Mouse (Mus musculus) retina, postnatal 7 days (tissue): ENCODE data around the gene Dhfr.
"Not testable (repeated sequence)": the region's sequence is repeated elsewhere in the genome, so short reads cannot be mapped to it uniquely, and the experiment has no call there.

Source experiments
- DNase-seq: peaks from one replicate; pipeline ENCODE4 v3.0.0-alpha.2; 2012; ENCODE audit warnings: low read depth, low spot score

Dhfr gene

GRCm38 (mm10) chr13:92354456-92355271 lies at the start of gene Dhfr, which contains the start of gene Msh3:
TSS of gene Dhfr (plus strand) at chr13:92354726.
TSS of gene Msh3 (minus strand) at chr13:92355003.
- DNase-seq = peak; percentile 98

- DNase-seq = no peak
Observed at GRCm38 (mm10) chr13:92305680-92306079, 48.8 kb upstream of the Dhfr start, which contains the start of gene Gm20379. TSS of gene Gm20379 (plus strand) at chr13:92305980.

- DNase-seq = no peak
Observed at GRCm38 (mm10) chr13:92314613-92315012, 39.9 kb upstream of the Dhfr start.

GRCm38 (mm10) chr13:92320770-92321169 lies 33.8 kb upstream of the Dhfr start:
- DNase-seq = no peak

DNA sequence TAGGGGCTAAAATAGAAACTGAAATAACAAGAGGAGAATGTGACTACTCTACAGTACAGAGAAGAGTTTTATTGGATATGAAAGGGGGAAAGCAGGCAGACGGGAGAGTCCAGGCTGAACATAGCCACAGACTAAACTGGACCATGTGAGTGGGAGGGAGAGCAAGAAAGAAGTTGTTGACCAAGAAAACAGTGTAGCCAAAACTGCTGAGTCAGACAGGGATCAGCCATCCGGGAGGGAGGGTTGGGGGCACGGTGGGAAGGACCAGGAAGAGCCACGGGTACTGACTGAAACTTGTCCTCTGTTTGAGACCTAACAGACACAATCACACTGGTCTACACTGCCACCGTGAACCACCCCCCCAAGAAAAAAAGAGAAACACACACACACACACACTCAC lies 28.5 kb upstream of the Dhfr start:
- DNase-seq = no peak

- DNase-seq = no peak
Observed at GRCm38 (mm10) chr13:92328000-92328399, 26.5 kb upstream of the Dhfr start.

DNA sequence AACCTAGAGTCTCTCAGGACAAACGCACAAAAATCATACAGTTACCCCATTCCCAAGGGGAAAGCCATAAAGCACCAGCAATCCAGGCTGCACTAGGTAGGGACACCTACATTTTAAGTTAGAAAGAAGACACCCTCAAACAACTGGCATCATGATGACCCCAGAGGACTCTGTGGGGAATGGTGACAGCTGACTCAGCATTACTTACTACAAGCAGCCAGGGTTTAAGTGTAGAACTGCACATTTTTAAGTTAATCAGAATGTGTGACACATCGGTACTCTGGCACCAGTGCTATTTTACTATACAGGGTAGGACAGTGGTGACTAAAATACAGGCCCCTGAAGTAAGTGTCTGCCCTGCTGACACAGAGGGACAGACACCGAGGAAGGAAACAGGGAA lies 23.9 kb upstream of the Dhfr start:
- no peak for DNase-seq

- no peak for DNase-seq
Observed at GRCm38 (mm10) chr13:92332103-92332879, 22.2 kb upstream of the Dhfr start.

DNA sequence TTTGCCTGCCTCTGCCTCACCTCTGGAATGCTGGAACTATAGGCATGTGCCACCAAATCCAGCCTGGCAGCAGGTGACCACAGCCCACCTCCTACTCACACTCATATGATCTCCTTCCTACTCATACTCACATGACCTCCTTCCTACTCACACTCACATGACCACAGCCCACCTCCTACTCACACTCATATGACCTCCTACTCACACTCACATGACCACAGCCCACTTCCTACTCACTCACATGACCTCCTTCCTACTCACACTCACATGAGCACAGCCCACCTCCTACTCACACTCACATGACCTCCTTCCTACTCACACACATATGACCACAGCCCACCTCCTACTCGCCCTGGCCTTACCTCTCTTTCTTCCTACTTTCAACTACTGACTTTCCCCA lies 17.7 kb upstream of the Dhfr start:
- DNase-seq = no peak

- DNase-seq = no peak
Observed at GRCm38 (mm10) chr13:92337773-92338462, 16.6 kb upstream of the Dhfr start.

DNA sequence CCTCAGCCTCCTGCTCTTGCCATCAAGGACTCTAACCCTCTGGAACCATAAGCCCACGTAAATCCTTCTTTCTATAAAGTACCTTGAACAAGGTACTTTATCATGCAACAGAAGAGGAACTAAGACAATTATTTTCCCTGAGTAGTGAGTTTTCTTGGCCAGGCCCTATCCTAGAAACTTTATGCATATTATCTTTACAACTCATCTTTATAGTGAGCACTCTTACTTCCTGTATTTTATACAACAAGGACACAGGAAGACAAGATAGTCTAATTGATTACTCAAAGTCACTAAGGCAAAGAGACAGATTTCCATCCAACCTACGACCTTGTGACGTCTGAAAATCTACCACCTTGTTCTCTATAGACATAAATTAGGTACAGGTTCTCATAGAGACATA lies 14.7 kb upstream of the Dhfr start:
- no peak for DNase-seq

GRCm38 (mm10) chr13:92344033-92344432 lies 10.5 kb upstream of the Dhfr start:
- no peak for DNase-seq

DNA sequence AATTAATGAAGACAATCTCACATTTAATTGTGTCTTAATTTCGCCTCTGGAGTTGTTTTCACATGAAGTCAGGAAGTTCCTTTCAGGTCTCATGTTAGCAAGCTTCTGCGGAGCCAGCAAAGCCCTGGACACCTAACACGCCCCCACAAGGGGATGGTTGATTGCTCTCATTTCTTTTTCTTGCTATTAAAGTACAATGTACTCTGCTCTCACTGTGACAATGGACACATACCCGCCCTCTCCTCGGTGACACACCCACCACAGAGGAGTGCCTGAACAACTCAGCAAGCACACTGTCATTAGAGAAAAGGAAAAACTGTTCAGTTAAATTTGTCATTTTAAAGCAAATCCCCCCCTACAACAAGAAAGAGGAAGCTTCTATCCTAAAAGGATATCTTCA lies 8.2 kb upstream of the Dhfr start:
- no peak for DNase-seq

DNA sequence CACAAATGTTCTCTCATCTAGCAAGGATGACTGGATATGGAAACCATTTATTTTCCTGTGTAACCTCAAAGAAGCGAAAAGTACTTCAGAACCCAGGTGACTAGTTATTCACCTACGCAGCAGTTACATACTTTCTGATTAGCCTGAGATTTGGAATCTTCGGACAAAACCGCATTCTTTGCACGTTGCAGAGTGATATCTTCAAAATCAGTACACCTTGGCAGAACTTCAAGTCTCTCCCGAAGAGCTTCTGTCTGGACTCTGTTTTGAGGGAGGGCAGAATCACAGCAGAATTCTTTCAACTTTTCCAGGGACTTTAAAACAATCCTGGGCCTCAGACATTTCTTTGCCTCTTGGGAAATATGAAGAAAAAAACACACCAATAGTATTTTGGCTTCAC lies 3.4 kb upstream of the Dhfr start:
- DNase-seq = no peak

GRCm38 (mm10) chr13:92353956-92354355 lies 570 bp upstream of the Dhfr start:
- no peak for DNase-seq

DNA sequence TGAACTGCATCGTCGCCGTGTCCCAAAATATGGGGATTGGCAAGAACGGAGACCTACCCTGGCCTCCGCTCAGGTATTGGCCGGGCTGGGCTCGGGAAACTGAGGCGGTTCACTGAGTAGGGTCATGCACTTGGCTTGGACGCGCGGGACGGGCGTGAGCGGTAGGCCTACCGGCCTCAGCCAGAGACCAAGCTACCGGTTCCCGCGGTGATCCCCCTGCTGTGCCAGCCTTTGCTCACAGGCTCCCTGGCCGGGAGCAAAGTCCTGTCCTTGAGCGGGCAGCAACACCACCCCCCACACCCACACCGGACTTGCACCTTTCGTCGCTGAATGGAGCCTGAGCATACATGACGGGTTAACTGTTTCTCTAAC lies 732 bp downstream of the Dhfr start:
- DNase-seq = no peak

GRCm38 (mm10) chr13:92356376-92356775 lies 1.9 kb downstream of the Dhfr start:
- no peak for DNase-seq

- DNase-seq = no peak
Observed at GRCm38 (mm10) chr13:92357644-92358043, 3.1 kb downstream of the Dhfr start.

DNA sequence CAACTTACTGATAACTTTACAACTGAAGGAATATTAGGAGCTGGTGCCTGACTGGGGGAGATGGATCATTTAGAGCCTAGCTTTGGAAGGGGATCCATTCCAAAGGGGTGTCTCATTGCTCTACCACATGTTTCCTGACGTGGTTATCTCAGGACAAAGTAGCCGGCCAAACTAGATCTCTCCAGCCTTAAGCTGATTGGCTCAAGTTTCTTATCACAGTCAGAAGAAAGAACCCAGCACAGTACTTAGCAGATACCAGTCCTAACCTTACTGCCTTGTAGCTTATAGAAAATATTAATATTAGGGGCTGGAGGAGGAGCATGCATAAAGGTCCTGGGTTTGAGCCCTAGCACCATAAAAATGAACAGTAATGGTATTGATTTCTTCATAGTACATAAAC lies 7.1 kb downstream of the Dhfr start:
- DNase-seq = no peak

GRCm38 (mm10) chr13:92365312-92365711 lies 10.8 kb downstream of the Dhfr start:
- DNase-seq = no peak

DNA sequence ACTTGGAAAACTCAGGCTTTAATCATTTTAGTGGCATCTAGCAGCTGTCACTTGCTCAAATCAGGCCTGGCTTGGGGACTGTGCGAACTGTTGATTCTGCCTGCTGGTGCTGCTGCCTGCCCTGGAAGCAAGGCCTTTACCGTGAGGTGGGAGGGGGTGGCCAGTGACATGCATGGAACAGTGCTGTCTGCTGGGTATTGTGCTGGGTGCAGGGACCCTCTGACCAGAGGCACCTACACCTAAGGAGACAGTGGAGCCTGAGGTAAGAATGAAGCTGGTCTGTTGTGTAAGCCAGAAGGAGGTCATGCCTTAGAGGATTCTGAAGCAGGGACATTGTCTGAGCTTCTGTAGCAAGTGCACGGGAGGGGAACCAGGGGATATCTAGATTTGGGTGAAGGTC lies 16.3 kb downstream of the Dhfr start:
- DNase-seq = no peak

DNA sequence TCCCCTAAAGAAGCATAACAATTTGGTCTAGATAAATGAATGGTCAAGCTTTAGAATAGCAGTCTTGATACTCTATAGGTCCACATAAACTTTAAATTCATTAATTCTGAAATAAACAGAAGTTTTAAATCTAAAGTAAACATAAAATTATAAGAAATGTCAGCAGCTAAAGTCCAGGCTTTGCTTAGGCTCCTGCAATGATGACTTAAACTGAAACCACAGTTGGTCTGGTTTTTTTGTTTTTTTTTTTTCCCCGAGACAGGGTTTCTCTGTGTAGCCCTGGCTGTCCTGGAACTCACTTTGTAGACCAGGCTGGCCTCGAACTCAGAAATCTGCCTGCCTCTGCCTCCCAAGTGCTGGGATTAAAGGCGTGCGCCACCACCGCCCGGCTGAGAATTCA lies 16.9 kb downstream of the Dhfr start:
- DNase-seq = not testable (repeated sequence)
